Mouse (Mus musculus) erythroblast, embryonic 14.5 days (primary cell): Measurements from ENCODE around the gene Slc28a1.
"Not testable (repeated sequence)": the region's sequence is repeated elsewhere in the genome, so short reads cannot be mapped to it uniquely, and the experiment has no call there.

Experiments
- GATA1 ChIP-seq: IDR thresholded peaks from 2 replicates; pipeline ENCODE4 v1.6.1; 2012; ENCODE audit warnings: low read length, inconsistent platforms, mixed read lengths
- TAL1 ChIP-seq: IDR thresholded peaks from 3 replicates; pipeline ENCODE4 v1.6.1; 2012; ENCODE audit warnings: low read length, inconsistent platforms, mixed read lengths

GRCm38 (mm10) chr7:81143056-81143455 is 28.5 kb downstream of the Slc28a1 start:
- not testable (repeated sequence) for TF ChIP-seq GATA1, TAL1
